Mouse (Mus musculus) thymus, postnatal 4 days (tissue): ENCODE results near the gene Rnf222.

Source experiments
- DNase-seq: peaks from one replicate; pipeline ENCODE4 v3.0.0; 2021

The Rnf222 gene

GRCm38 (mm10) chr11:68888253-68888652, at the start of gene Rnf222:
Gene Rnf222, plus strand, starts transcription at chr11:68888553.
- DNase-seq, result no peak

GRCm38 (mm10) chr11:68839606-68840005, 48.7 kb upstream of the Rnf222 start:
- DNase-seq, result no peak

DNA sequence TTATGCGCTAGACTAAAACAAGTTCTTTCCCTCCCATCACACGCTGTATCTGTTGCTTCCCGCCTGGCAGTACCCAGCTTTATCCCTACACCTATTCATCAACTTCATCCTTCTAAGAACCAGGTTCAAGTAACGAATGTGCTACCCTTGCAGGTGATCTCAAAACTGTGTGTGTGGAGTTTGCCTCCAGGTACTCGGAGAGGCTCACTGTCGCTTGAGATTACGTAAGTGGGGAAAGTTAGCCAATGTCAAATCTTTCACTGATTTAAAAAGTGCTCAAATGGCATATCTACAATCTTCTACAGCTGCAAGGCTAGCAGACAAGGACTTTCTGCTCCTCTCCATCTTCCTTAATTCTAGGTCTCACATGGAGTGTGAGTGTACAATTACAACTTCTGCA, 37.5 kb upstream of the Rnf222 start:
- DNase-seq, result no peak

DNA sequence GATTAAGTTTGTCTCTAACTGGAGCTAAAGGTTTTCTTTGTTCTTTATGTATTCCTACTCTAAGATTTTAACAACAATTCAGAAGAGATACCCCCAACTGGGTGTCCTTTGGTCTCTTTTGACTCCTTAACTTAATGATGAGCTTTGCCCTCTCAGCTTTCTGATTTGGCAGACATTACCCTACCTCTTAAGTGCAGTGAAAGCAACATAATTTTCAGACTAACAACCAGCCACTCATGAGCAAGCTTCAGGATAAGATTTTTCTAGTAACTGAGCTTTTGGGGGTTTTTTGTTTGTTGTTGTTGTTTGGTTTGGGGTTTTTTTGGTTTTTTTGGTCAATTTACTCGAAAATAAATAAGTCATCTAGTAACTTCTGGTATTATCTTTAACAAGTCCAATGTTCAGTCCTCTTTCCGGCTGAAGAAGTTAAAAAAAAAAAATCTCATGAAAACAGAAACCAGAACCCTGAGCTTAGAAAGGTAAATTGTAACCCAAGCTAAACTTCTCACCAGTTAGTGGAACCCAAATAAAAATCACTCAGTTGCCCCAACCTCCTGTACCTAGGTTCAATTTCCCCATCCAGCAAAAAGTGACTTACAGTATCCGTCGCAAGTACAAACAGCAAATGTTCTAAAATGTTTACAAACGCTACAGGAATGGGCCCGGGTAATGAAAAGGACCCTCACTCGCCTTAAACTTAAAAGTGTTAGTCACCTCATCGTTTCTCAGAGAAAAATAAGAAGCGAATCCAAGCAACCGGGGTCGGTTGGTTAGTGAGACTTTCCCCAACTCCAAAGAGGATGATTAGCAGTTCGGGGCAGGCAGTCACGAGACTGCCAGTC, 36.5 kb upstream of the Rnf222 start:
- DNase-seq, result no peak

DNA sequence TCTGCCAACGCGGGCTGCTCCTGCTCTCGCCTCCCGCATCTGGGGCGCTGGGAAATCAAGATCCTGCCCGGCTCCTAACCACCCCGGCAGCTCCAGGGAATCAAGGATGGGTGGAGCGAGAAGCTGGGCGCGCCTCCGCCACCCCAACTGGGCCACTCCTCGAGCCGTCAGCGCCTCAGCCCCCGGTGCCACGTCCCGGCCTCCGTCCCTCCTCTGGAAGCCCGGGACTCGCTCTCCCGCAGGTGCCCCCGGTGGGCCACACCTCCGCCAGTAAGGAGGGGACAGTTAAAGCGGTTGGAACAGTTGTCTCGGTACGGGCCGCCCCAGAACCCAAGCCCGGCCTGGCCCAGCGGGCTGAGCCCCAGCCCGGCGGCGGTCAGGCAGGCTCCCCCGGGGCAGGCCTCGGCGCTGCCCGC, 35.9 kb upstream of the Rnf222 start:
- peak; percentile 68 for DNase-seq

DNA sequence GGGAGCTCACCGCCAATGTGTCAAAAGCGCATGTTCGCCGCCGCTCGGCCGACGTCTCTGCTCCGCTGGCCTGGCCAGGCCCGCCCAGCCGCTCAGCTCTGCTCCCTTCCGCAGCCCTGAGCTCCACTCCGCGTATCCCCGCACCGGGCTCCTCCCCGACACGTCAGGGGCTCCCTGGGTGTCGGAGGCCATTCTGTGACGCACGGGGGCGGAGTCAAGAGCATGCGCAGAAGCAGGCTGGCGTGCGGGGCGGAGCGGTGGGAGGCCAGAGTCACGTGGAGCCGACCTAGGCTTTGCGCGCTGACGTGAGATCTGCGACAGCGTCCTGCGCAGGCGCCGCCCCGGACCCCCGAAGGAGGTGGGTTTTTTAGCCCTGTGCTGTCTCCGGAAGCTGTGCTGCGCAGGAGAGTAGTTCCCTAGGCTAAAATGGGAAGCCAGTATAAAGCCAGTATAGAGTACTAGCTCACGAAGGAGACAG, 35.4 kb upstream of the Rnf222 start:
- DNase-seq, result peak; percentile 100

DNA sequence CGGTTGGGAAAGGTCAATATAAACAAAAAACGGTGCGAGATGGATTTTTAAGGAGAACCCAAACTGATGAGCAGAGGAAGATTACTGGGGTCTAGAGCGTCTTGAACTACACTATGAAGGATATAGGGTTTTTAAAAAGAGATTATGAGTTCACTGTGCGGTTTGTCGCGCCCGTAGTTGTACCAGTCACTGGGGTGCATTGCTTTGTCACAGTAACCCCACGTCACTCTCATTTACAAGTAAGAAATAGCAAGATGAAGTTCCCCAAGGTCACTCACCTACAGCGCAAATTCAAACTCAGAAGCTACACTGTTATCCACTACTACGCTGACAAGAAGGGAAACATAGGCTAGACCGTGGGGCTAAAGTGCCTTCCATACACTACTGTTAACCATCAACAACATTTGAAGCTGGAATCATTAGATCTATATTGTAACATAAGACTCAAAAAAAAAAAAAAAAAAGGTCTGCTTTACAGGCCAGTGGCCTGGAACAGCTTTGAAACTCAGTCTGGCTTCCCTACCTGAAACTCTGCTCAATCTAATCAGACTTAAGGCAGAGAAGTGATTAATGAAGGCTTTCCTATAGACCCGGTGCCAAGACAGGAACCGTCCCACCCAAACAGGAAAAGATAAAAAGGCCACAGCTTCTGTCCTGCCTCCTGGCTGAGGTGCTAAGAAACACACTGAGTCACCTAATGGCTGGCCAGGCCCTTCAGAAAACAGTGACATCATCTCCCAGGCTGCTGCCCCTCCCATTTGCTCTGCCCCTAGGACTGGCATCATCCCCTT, 34.5 kb upstream of the Rnf222 start:
- DNase-seq, result peak; percentile 19

DNA sequence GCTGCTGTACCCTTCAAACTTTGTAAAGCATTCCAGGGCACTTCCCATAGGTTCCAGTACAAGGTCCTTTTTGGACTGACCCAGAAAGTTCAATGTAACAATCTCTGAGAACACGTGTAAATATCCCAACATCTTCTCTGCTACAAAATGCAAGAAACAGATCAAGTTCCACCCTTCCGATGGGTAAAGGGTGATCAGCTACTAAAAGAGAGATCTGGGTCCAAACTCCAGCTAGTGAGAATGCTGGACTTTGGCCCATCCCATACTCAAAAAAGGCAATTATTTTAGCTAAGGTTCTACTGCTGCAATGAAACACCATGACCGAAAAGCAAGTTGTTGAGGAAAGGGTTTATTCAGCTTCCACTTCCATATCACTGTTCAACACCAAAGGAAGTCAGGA, 33.7 kb upstream of the Rnf222 start:
- no peak for DNase-seq

DNA sequence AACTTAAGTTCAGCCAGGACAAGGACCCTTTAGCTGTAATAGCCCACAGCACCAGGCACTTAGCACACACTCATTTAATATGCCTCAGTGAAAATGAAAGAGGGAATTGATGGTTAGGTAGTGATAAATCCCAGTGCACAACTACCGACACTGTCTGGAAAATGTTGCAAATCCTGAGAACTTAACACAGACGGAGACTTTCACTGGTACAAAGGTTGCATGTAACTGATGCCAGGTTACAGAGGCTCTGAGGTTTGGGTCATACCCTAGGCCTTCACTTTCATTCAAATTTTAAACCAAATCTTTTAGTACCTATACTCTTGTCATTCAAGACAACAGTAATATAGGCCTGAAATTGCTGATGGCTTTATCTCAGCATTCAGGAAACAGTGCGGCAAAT, 31.0 kb upstream of the Rnf222 start:
- DNase-seq, result no peak

GRCm38 (mm10) chr11:68859943-68860593, 28.3 kb upstream of the Rnf222 start:
- DNase-seq, result no peak

DNA sequence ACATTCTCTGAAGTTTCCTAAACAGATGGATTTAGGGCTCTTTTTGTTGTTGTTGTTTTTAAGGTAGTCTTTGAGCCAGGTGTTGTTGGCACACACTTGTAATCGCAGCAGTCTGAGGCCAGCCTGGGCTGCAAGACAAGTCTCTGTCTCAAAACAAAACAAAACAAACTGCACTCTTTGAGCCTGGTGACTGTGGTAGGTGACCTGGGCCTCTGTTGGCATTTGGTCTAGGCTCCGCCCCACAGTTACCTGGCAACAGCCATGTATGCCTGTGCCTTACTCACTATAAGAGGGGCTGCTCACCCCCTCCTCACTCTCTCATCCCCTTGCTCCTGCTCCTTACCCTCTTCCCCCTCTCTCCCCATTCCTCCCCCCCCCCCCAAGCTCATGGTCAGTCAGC, 26.1 kb upstream of the Rnf222 start:
- DNase-seq, result no peak

- DNase-seq, result no peak
These were observed 24.7 kb upstream of the Rnf222 start for GRCm38 (mm10) chr11:68863631-68864091.

GRCm38 (mm10) chr11:68864544-68865189, 23.7 kb upstream of the Rnf222 start:
- no peak for DNase-seq

DNA sequence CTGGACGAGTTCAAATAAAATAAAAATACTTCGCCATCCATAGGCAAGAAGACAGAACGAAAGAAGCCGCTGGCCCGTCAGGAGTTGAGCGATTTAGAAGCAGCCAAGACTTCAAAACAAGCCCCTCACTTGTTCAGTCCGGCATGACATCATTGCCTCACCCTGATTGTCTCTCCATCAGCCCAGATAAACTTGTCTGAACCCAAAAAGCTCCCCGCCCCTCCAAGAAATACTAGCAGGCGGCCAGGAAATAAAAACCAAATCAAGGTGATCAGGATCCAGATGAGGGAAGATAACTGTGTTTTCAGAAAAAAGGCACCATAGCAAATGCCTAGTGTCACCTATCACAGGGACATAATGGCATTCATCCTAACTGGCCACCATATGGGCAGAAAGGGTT, 17.1 kb upstream of the Rnf222 start:
- DNase-seq, result no peak

GRCm38 (mm10) chr11:68871748-68872147, 16.6 kb upstream of the Rnf222 start, which contains the start of gene Ndel1:
Gene Ndel1, minus strand, starts transcription at chr11:68871858.
- DNase-seq, result peak; percentile 23

DNA sequence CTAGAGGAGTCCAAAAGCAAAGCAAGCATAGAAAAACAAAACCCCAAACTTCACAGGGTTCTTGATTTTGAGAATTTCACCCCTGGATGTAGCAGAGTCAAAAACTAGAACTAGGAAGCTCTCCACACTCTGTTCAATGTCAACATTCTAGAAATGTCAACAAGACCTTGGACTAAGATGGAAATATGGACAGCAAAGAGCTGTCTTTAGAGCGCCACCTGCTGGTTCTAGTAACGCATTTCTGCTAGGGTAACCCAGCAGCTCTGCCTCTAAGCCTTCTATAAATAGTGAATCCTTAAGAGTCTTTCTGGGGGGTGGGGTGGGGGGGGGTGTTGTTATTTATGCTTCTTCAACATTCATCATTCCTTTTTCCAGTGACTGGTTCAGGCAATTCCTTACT, 13.5 kb upstream of the Rnf222 start:
- peak; percentile 74 for DNase-seq

- DNase-seq, result no peak
These were observed 9.5 kb upstream of the Rnf222 start for GRCm38 (mm10) chr11:68878811-68879210.

DNA sequence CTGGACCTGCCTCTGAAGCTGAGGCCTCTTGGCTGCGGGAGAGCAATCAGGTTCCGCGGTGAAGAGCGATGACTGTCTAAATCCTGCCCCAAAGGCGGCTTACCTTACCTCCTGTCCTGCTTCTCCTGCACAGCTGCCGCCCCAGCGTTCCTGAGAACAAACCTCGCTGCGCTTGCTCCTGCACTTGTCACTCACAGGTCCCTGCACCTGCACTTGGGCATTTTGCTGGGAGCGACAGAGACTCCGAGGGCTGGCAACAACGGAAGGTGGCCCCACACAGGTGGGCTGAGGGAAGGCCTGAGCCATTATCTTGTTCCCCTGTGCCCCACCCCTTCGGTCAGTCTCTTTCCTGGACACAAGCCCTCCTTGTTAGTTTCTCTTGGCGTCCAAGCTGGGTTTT, 6.2 kb upstream of the Rnf222 start:
- no peak for DNase-seq

- no peak for DNase-seq
These were observed 4.5 kb upstream of the Rnf222 start for GRCm38 (mm10) chr11:68883843-68884242.

DNA sequence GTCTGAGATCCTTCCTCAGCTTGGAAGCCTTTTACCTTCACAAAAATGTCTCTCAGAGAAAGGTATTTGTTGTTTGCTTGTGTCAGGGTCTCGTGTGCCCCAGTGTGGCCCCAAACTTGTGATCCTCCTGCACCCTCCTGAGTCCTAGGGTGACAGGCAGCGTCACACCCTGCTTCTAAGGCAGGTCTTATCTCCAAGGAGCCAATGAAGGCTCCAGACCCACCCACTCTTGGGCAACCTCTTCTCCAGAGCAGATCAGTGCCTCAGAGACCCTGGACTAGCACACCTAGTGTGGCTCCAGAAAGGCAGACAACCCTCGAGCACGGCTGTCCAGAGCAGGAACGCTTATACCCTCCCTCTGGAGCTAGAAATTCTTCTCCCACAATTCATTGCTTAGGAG, 4.0 kb upstream of the Rnf222 start:
- no peak for DNase-seq

GRCm38 (mm10) chr11:68886091-68886490, 2.3 kb upstream of the Rnf222 start:
- DNase-seq, result no peak

DNA sequence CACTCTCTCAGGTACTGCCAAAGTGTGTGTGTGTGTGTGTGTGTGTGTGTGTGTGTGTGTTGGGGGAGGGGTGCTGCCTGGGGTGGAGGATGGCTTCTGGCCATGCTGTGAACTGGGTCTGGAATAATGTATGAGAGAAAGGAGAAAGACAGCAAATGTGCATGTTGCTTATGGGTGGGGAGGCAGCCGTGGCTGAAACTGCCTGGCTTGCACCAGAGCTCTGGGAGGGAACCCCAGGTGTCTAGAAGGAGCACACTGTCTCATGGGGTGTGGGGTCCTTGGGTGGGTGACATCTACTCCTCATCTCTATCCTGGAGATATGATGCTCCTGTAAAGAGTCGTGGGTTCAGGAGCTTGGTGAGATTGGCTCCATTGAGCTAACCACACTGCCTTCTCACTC, 300 bp downstream of the Rnf222 start:
- DNase-seq, result no peak

GRCm38 (mm10) chr11:68890625-68891024, 2.3 kb downstream of the Rnf222 start:
- no peak for DNase-seq
